Mouse (Mus musculus) hindbrain, embryonic 16.5 days (tissue): Measurements from ENCODE around the gene Col24a1. TPM values are rescaled to one million over a fixed set of nuclear protein-coding genes. Genes with fewer than 3 reads are reported as not detected.

Experiments
- ATAC-seq: fragments of 200-750 bp; cut with Nextera tagmentation; 2 replicates; pipeline ENCODE4 v1.8.0; 2017; ENCODE audit warnings: moderate TSS enrichment, moderate library complexity
- H3K27ac ChIP-seq: fragments of 300-500 bp; sonication (generic); 2 replicates; pipeline ENCODE4 v1.5.1; 2014; ENCODE audit warnings: low read depth, mild to moderate bottlenecking, control low read depth, low read length, moderate library complexity
- H3K27me3 ChIP-seq: fragments of 300-500 bp; sonication (generic); replicated peaks from 2 replicates; pipeline ENCODE4 v1.6.1; 2014; ENCODE audit warnings: low read length; ENCODE audit not compliant: control insufficient read depth, insufficient read depth
- H3K36me3 ChIP-seq: fragments of 300-500 bp; sonication (generic); 2 replicates; pipeline ENCODE4 v1.6.1; 2014; ENCODE audit warnings: mild to moderate bottlenecking, low read length, moderate library complexity, mixed read lengths; ENCODE audit not compliant: control insufficient read depth, insufficient read depth
- H3K4me1 ChIP-seq: fragments of 300-500 bp; sonication (generic); 2 replicates; pipeline ENCODE4 v1.6.1; 2014; ENCODE audit warnings: low read depth, low read length; ENCODE audit not compliant: control insufficient read depth, insufficient read depth
- H3K4me2 ChIP-seq: fragments of 300-500 bp; sonication (generic); 2 replicates; pipeline ENCODE4 v1.6.1; 2014; ENCODE audit warnings: mild to moderate bottlenecking, low read length, control low read depth, moderate library complexity
- H3K4me3 ChIP-seq: fragments of 300-500 bp; sonication (generic); 2 replicates; pipeline ENCODE4 v1.5.1; 2014; ENCODE audit warnings: mild to moderate bottlenecking, low read length, control low read depth, moderate library complexity
- H3K9ac ChIP-seq: fragments of 300-500 bp; sonication (generic); 2 replicates; pipeline ENCODE4 v1.6.1; 2014; ENCODE audit warnings: low read depth, mild to moderate bottlenecking, control low read depth, low read length, moderate library complexity
- H3K9me3 ChIP-seq: fragments of 300-500 bp; sonication (generic); 2 replicates; pipeline ENCODE4 v1.6.1; 2014; ENCODE audit warnings: mild to moderate bottlenecking, low read length, moderate library complexity; ENCODE audit not compliant: control insufficient read depth
- WGBS: fragments of 180-500 bp; shearing (Covaris S2); extraction: QIAGEN DNeasy Blood & Tissue Kit; methylation state at CpG from one replicate; pipeline ENCODE4 v1.1.7; 2014; 5-methylcytosine and 5-hydroxymethylcytosine counted together
- polyA plus RNA-seq: library from polyadenylated mRNA; unstranded; fragments of >200 nt; fragmentation: Nextera tagmentation; extraction: Ambion mirVana; gene quantifications from 2 replicates; pipeline ENCODE4 v1.2.1, GENCODE M21; 2015

Col24a1 gene
- polyA plus RNA-seq, 1 experiment from 2014 or later, result 1.1 TPM

GRCm38 (mm10) chr3:145508550-145508949, 216.3 kb downstream of the Col24a1 start:
- no peak overlapping the region for H3K4me2 ChIP-seq
- no peak for ATAC-seq
- no peaks in the 10 kb centered on the region for H3K4me1 ChIP-seq
- no peaks in the 10 kb centered on the region for H3K9me3 ChIP-seq
- no peak overlapping the region for H3K27ac ChIP-seq
- no peak overlapping the region for H3K9ac ChIP-seq
- no peak overlapping the region for H3K4me3 ChIP-seq
- H3K27me3 ChIP-seq, result no peaks in the 10 kb centered on the region
- H3K36me3 ChIP-seq, result no peaks in the 10 kb centered on the region
- WGBS, result 78% methylated on average over 7 of the region's 7 CpGs

- Histone ChIP-seq H3K4me1 (no peaks in the 10 kb centered on the region), H3K9me3 (no peaks in the 10 kb centered on the region), H3K36me3 (no peaks in the 10 kb centered on the region), H3K4me3 (no peak overlapping the region), H3K9ac (no peak overlapping the region), H3K27ac (no peak overlapping the region), H3K27me3 (no peaks in the 10 kb centered on the region), H3K4me2 (no peak overlapping the region)
- 84% methylated on average over 5 of the region's 5 CpGs for WGBS
- no peak for ATAC-seq
These were observed 221.9 kb downstream of the Col24a1 start for GRCm38 (mm10) chr3:145514197-145514596.

- H3K27ac ChIP-seq, result no peak overlapping the region
- no peaks in the 10 kb centered on the region for H3K4me1 ChIP-seq
- H3K4me3 ChIP-seq, result no peak overlapping the region
- H3K9me3 ChIP-seq, result no peaks in the 10 kb centered on the region
- no peak overlapping the region for H3K9ac ChIP-seq
- no peaks in the 10 kb centered on the region for H3K36me3 ChIP-seq
- ATAC-seq, result no peak
- 60% methylated on average over 7 of the region's 7 CpGs for WGBS
- H3K4me2 ChIP-seq, result no peak overlapping the region
- no peaks in the 10 kb centered on the region for H3K27me3 ChIP-seq
These were observed 229.3 kb downstream of the Col24a1 start for GRCm38 (mm10) chr3:145521528-145522080.

- Histone ChIP-seq H3K27me3 (no peaks in the 10 kb centered on the region), H3K9ac (no peak overlapping the region), H3K4me3 (no peak overlapping the region), H3K4me1 (no peaks in the 10 kb centered on the region), H3K27ac (no peak overlapping the region), H3K9me3 (no peaks in the 10 kb centered on the region), H3K4me2 (no peak overlapping the region), H3K36me3 (no peaks in the 10 kb centered on the region)
- ATAC-seq, result no peak
- 96% methylated on average over 2 of the region's 2 CpGs for WGBS
These were observed 230.0 kb downstream of the Col24a1 start for GRCm38 (mm10) chr3:145522311-145522710.

- no peak for ATAC-seq
- H3K27ac ChIP-seq, result no peak overlapping the region
- 83% methylated on average over 4 of the region's 4 CpGs for WGBS
- no peak overlapping the region for H3K4me2 ChIP-seq
- no peak overlapping the region for H3K9ac ChIP-seq
- H3K4me1 ChIP-seq, result no peaks in the 10 kb centered on the region
- no peaks in the 10 kb centered on the region for H3K36me3 ChIP-seq
- no peaks in the 10 kb centered on the region for H3K9me3 ChIP-seq
- no peaks in the 10 kb centered on the region for H3K27me3 ChIP-seq
- no peak overlapping the region for H3K4me3 ChIP-seq
These were observed 233.0 kb downstream of the Col24a1 start for GRCm38 (mm10) chr3:145525266-145525665.

GRCm38 (mm10) chr3:145537870-145538269, 245.6 kb downstream of the Col24a1 start:
- H3K4me3 ChIP-seq, result no peak overlapping the region
- no peak for ATAC-seq
- no peaks in the 10 kb centered on the region for H3K9me3 ChIP-seq
- WGBS, result 74% methylated on average over 1 of the region's 1 CpGs
- no peak overlapping the region for H3K9ac ChIP-seq
- no peaks in the 10 kb centered on the region for H3K4me1 ChIP-seq
- H3K4me2 ChIP-seq, result no peak overlapping the region
- H3K36me3 ChIP-seq, result no peaks in the 10 kb centered on the region
- H3K27me3 ChIP-seq, result no peaks in the 10 kb centered on the region
- H3K27ac ChIP-seq, result no peak overlapping the region

GRCm38 (mm10) chr3:145548441-145549415, 256.5 kb downstream of the Col24a1 start:
- Histone ChIP-seq H3K9ac (no peak overlapping the region), H3K9me3 (no peaks in the 10 kb centered on the region), H3K4me1 (no peaks in the 10 kb centered on the region), H3K27ac (no peak overlapping the region), H3K4me3 (no peak overlapping the region), H3K27me3 (no peaks in the 10 kb centered on the region), H3K4me2 (no peak overlapping the region), H3K36me3 (no peaks in the 10 kb centered on the region)
- 70% methylated on average over 10 of the region's 10 CpGs for WGBS
- ATAC-seq, result 0 out of 2 replicates have a peak, but pooled peaks have one; percentile 40

GRCm38 (mm10) chr3:145550216-145550615, 257.9 kb downstream of the Col24a1 start:
- Histone ChIP-seq H3K36me3 (no peaks in the 10 kb centered on the region), H3K27ac (no peak overlapping the region), H3K4me3 (no peak overlapping the region), H3K4me1 (no peaks in the 10 kb centered on the region), H3K27me3 (no peaks in the 10 kb centered on the region), H3K9ac (no peak overlapping the region), H3K4me2 (no peak overlapping the region), H3K9me3 (no peaks in the 10 kb centered on the region)
- 62% methylated on average over 3 of the region's 3 CpGs for WGBS
- peak; percentile 63 for ATAC-seq

GRCm38 (mm10) chr3:145554388-145554787, 262.1 kb downstream of the Col24a1 start:
- Histone ChIP-seq H3K4me2 (no peak overlapping the region), H3K4me3 (no peak overlapping the region), H3K4me1 (no peaks in the 10 kb centered on the region), H3K9ac (no peak overlapping the region), H3K9me3 (no peaks in the 10 kb centered on the region), H3K27me3 (no peaks in the 10 kb centered on the region), H3K27ac (no peak overlapping the region), H3K36me3 (no peaks in the 10 kb centered on the region)
- WGBS, result 82% methylated on average over 2 of the region's 2 CpGs
- ATAC-seq, result no peak
